Mouse (Mus musculus) heart, adult 2 months (tissue): ENCODE measurements around the gene Sfrp4.

Experiments used
- CTCF ChIP-seq: fragments of 200-600 bp; IDR thresholded peaks from 2 replicates; pipeline ENCODE4 v1.8.1; 2022; ENCODE audit warnings: antibody characterized with exemption, mild to moderate bottlenecking, moderate library complexity
- EP300 ChIP-seq: fragments of 200-500 bp; IDR thresholded peaks from 2 replicates; pipeline ENCODE4 v1.6.1; 2011; ENCODE audit warnings: low read depth, low read length, control low read depth; ENCODE audit not compliant: insufficient read depth
- POLR2A ChIP-seq: fragments of 200-500 bp; IDR thresholded peaks from 2 replicates; pipeline ENCODE4 v1.6.1; 2011; ENCODE audit warnings: mild to moderate bottlenecking, low read depth, low read length, control low read depth; ENCODE audit not compliant: insufficient read depth

DNA sequence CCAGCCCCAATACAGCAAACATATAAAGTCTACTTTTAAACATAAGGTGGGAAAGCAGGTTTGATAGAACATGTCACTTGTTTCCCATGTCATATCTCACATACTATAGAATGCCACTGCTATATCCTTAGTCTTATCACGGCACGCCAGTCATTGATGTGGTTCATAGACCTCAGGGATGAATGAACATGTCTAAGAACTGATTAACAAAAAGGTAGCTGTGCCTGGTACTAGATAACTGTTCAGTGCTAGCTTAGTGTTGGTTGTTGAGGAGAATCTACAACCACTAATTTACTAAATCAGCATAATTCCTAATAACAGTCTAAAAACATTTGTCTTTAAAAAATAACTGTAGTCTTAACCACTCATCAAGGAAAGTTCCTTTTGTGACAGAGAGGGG lies 26.9 kb downstream of the Sfrp4 start:
- TF ChIP-seq CTCF (no peak), POLR2A (no peak), EP300 (no peak)
